Mouse (Mus musculus) MEL (cell line): ENCODE measurements at regions not wholly inside any gene's neighbourhood (a gene's known extent, or its start where the extent isn't known, plus 50 kb on each side); places are given as distances from the start of the nearest gene placed in this dataset.

ENCODE experiments used
- DNase-seq: peaks from one replicate; pipeline ENCODE4 v3.0.0; 2011; ENCODE audit warnings: low read depth, low spot score
- H3K27ac ChIP-seq: 2 replicates; pipeline ENCODE4 v1.5.1; 2012; ENCODE audit warnings: low read depth, mild to moderate bottlenecking, control low read depth, low read length, moderate library complexity; ENCODE audit not compliant: control insufficient read depth
- H3K27me3 ChIP-seq, 2 experiments: fragments of 150-350 bp in 1 of 2; sonication (generic) in 1 of 2; 2 replicates each; pipeline ENCODE4 v1.6.1; 2012; ENCODE audit warnings: low read length in 2 of 2, mild to moderate bottlenecking in 2 of 2, improper control_type of control experiment in 1 of 2, moderate library complexity in 1 of 2; ENCODE audit not compliant: insufficient read depth in 2 of 2, control insufficient read depth in 1 of 2
- H3K36me3 ChIP-seq, 2 experiments: 2 replicates each; pipeline ENCODE4 v1.6.1; 2012 to 2014; ENCODE audit warnings: low read length in 2 of 2, improper control_type of control experiment in 1 of 2, inconsistent platforms in 1 of 2, mild to moderate bottlenecking in 1 of 2; ENCODE audit not compliant: insufficient read depth in 2 of 2, control insufficient read depth in 1 of 2
- H3K4me1 ChIP-seq, 2 experiments: fragments of 150-350 bp in 1 of 2; sonication (generic) in 1 of 2; 2 replicates each; pipeline ENCODE4 v1.6.1; 2012; ENCODE audit warnings: low read length in 2 of 2, improper control_type of control experiment in 1 of 2, mild to moderate bottlenecking in 1 of 2; ENCODE audit not compliant: insufficient read depth in 2 of 2, control insufficient read depth in 1 of 2
- H3K4me3 ChIP-seq, 2 experiments: fragments of 150-350 bp in 1 of 2; sonication (generic) in 1 of 2; 2 replicates each; pipeline ENCODE4 v1.5.1; 2012; ENCODE audit warnings: low read depth in 2 of 2, low read length in 2 of 2, mild to moderate bottlenecking in 2 of 2, moderate library complexity in 2 of 2, control low read depth in 1 of 2, improper control_type of control experiment in 1 of 2; ENCODE audit not compliant: control insufficient read depth in 1 of 2, insufficient read depth in 1 of 2
- H3K79me2 ChIP-seq: 2 replicates; pipeline ENCODE4 v1.6.1; 2012; ENCODE audit warnings: mild to moderate bottlenecking, low read length, moderate library complexity; ENCODE audit not compliant: control insufficient read depth, poor library complexity, insufficient read depth
- H3K9ac ChIP-seq: 2 replicates; pipeline ENCODE4 v1.6.1; 2012; ENCODE audit warnings: low read depth, mild to moderate bottlenecking, control low read depth, low read length, moderate library complexity; ENCODE audit not compliant: control insufficient read depth, poor library complexity, severe bottlenecking
- H3K9me3 ChIP-seq: fragments of 150-350 bp; sonication (generic); replicated peaks from 2 replicates; pipeline ENCODE4 v1.6.1; 2012; ENCODE audit warnings: mild to moderate bottlenecking, low read length, improper control_type of control experiment, moderate library complexity; ENCODE audit not compliant: insufficient read depth
- CHD1 ChIP-seq: IDR thresholded peaks from 2 replicates; pipeline ENCODE4 v1.6.1; 2012; ENCODE audit warnings: low read depth, mild to moderate bottlenecking, inconsistent platforms, low read length, improper control_type of control experiment
- CTCF ChIP-seq, 3 experiments: IDR thresholded peaks in 2 of 3; conservative IDR thresholded peaks in 1 of 3; 2 replicates each; pipeline ENCODE4 v1.5.1; 2011 to 2012; ENCODE audit warnings: low read length in 3 of 3, low read depth in 2 of 3, mild to moderate bottlenecking in 2 of 3, improper control_type of control experiment in 1 of 3, inconsistent platforms in 1 of 3, mixed read lengths in 1 of 3, moderate library complexity in 1 of 3; ENCODE audit not compliant: control insufficient read depth in 1 of 3, insufficient read depth in 1 of 3, poor library complexity in 1 of 3, severe bottlenecking in 1 of 3
- E2F4 ChIP-seq: IDR thresholded peaks from 2 replicates; pipeline ENCODE4 v1.6.1; 2011; ENCODE audit warnings: low read depth, low read length, improper control_type of control experiment, borderline replicate concordance
- HCFC1 ChIP-seq: IDR thresholded peaks from 2 replicates; pipeline ENCODE4 v1.6.1; 2012; ENCODE audit warnings: low read depth, mild to moderate bottlenecking, inconsistent platforms, low read length, improper control_type of control experiment, moderate library complexity
- KAT2A ChIP-seq: conservative IDR thresholded peaks from 2 replicates; pipeline ENCODE4 v1.6.1; 2012; ENCODE audit warnings: low read depth, low read length, improper control_type of control experiment, inconsistent platforms
- MAX ChIP-seq: IDR thresholded peaks from 2 replicates; pipeline ENCODE4 v1.6.1; 2011; ENCODE audit warnings: low read length, improper control_type of control experiment
- MAZ ChIP-seq: IDR thresholded peaks from 2 replicates; pipeline ENCODE4 v1.6.1; 2012; ENCODE audit warnings: low read depth, mild to moderate bottlenecking, inconsistent platforms, low read length, improper control_type of control experiment
- MEF2A ChIP-seq: IDR thresholded peaks from 2 replicates; pipeline ENCODE4 v1.6.1; 2014; ENCODE audit warnings: low read depth, mild to moderate bottlenecking, inconsistent platforms, low read length, improper control_type of control experiment; ENCODE audit not compliant: poor library complexity, insufficient replicate concordance, severe bottlenecking; ENCODE audit errors: extremely low read depth
- MYC ChIP-seq: IDR thresholded peaks from 2 replicates; pipeline ENCODE4 v1.6.1; 2011; ENCODE audit warnings: low read depth, mild to moderate bottlenecking, low read length, improper control_type of control experiment, moderate library complexity
- NELFE ChIP-seq: IDR thresholded peaks from 2 replicates; pipeline ENCODE4 v1.6.1; 2011; ENCODE audit warnings: low read depth, low read length, improper control_type of control experiment
- RAD21 ChIP-seq: IDR thresholded peaks from 2 replicates; pipeline ENCODE4 v1.6.1; 2011; ENCODE audit warnings: mild to moderate bottlenecking, low read depth, low read length, improper control_type of control experiment
- RCOR1 ChIP-seq: IDR thresholded peaks from 2 replicates; pipeline ENCODE4 v1.6.1; 2012; ENCODE audit warnings: low read depth, mild to moderate bottlenecking, inconsistent platforms, low read length, improper control_type of control experiment
- SMC3 ChIP-seq: IDR thresholded peaks from 2 replicates; pipeline ENCODE4 v1.6.1; 2011; ENCODE audit warnings: low read depth, low read length, improper control_type of control experiment
- TAL1 ChIP-seq: IDR thresholded peaks from 2 replicates; pipeline ENCODE4 v1.6.1; 2012; ENCODE audit warnings: mild to moderate bottlenecking, inconsistent platforms, low read length, moderate library complexity, mixed read lengths
- TBP ChIP-seq: IDR thresholded peaks from 2 replicates; pipeline ENCODE4 v1.8.0; 2011; ENCODE audit warnings: low read depth, low read length, improper control_type of control experiment
- ZC3H11A ChIP-seq: IDR thresholded peaks from 2 replicates; pipeline ENCODE4 v1.6.1; 2012; ENCODE audit warnings: low read depth, mild to moderate bottlenecking, inconsistent platforms, low read length, improper control_type of control experiment

GRCm38 (mm10) chr3:36334279-36334678 is 112.2 kb upstream of the Qrfpr start:
- Histone ChIP-seq H3K9me3 (no peaks in the 10 kb centered on the region), H3K79me2 (no peaks in the 10 kb centered on the region)
- no peak for TF ChIP-seq KAT2A
- no peak for TF ChIP-seq RAD21
- no peak for TF ChIP-seq ZC3H11A
- no peak for TF ChIP-seq MAZ
- no peak for TF ChIP-seq CTCF (IDR thresholded peaks at IDR 0.05 in 2 of 3, conservative IDR thresholded peaks at IDR 0.05 in 1 of 3; ENCODE audit: control insufficient read depth in 1 of 3, insufficient read depth in 1 of 3, low read depth in 2 of 3, low read length in 3 of 3, poor library complexity in 1 of 3, severe bottlenecking in 1 of 3)
- TF ChIP-seq MYC: no peak
- TF ChIP-seq E2F4: no peak
- TF ChIP-seq TAL1: no peak
- TF ChIP-seq MEF2A: no peak
- TF ChIP-seq TBP: no peak
- TF ChIP-seq, all 39 proteins: peak for 0
- DNase-seq: no peak
- Histone ChIP-seq H3K4me3 (no peak overlapping the region), H3K27ac (no peak overlapping the region), H3K27me3 (peaks cover 0 to 1% of the 10 kb centered on the region in 2 experiments; a peak in 2 of 4 replicates), H3K9ac (no peak overlapping the region), H3K36me3 (no peaks in the 10 kb centered on the region), H3K4me1 (no peaks in the 10 kb centered on the region)

DNA sequence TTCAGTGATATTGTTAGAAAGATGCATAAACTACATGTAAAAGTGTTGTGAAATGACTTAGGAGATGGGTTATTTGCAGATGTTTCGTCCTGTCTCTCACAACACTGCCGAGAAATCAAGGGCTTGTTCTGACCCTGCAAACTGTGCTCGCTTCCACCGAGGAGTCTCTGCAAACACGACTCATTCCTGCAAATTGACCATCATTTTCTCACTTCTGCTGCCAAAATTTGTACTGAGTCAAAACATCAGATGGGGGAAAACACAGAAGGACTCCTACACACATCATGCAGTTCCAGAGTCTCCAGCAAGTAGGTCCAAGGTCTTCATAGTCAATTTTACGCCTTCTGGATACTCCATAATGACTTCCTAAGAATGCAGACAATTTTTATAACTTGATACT is 109.9 kb upstream of the Qrfpr start:
- Histone ChIP-seq H3K79me2 (no peaks in the 10 kb centered on the region), H3K9me3 (no peaks in the 10 kb centered on the region), H3K9ac (no peak overlapping the region), H3K36me3 (no peaks in the 10 kb centered on the region), H3K4me1 (no peaks in the 10 kb centered on the region), H3K4me3 (no peak overlapping the region), H3K27ac (no peak overlapping the region), H3K27me3 (peaks cover 0 to 1% of the 10 kb centered on the region in 2 experiments; a peak in 2 of 4 replicates)
- TF ChIP-seq HCFC1 (no peak), MAX (no peak), MEF2A (no peak), MYC (no peak), NELFE (no peak), RCOR1 (no peak)
- DNase-seq: no peak

DNA sequence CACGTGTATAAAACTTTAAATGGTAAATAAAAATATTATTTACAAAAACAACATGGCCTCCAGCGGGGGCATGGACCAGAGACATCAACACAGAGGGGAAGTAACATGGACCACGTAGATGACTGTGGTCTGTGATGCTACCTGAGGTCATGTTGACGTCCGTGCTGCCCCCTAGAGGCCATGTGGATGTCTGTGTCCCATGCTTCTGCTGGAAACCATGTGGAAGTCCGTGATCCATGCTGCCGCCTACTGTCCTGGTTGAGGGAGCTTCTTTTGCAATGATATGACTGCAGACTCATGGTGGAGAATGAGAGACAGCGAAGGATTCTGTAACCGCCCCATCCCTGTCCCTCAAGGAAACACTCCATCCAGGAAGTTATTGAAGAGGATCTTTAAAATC is 108.5 kb upstream of the Qrfpr start:
- H3K27me3 ChIP-seq: peaks cover 0 to 1% of the 10 kb centered on the region in 2 experiments; a peak in 3 of 4 replicates
- TF ChIP-seq CHD1 (no peak), CTCF (IDR thresholded peaks at IDR 0.05 in 2 of 3, conservative IDR thresholded peaks at IDR 0.05 in 1 of 3; ENCODE audit: control insufficient read depth in 1 of 3, insufficient read depth in 1 of 3, low read depth in 2 of 3, low read length in 3 of 3, poor library complexity in 1 of 3, severe bottlenecking in 1 of 3) (peak; percentile 54 to 73 (median 69)), RAD21 (peak; percentile 20), SMC3 (peak; percentile 50), MYC (0 out of 2 replicates have a peak, but pooled peaks have one; percentile 39)
- TF ChIP-seq, all 39 proteins: peak for 4
- peak; percentile 62 for DNase-seq
- Histone ChIP-seq H3K36me3 (no peaks in the 10 kb centered on the region), H3K4me3 (no peak overlapping the region), H3K27ac (no peak overlapping the region), H3K9ac (no peak overlapping the region), H3K79me2 (no peaks in the 10 kb centered on the region), H3K4me1 (no peaks in the 10 kb centered on the region), H3K9me3 (no peaks in the 10 kb centered on the region)
